Mouse (Mus musculus) intestine, embryonic 15.5 days (tissue): ENCODE data around the gene Eif3g. TPM values are rescaled to one million over a fixed set of nuclear protein-coding genes. Genes with fewer than 3 reads are reported as not detected.

Experiments used
- ATAC-seq: fragments of 200-750 bp; cut with Nextera tagmentation; 2 replicates; pipeline ENCODE4 v1.8.0; 2017; ENCODE audit warnings: moderate TSS enrichment, moderate library complexity
- H3K27ac ChIP-seq: fragments of 300-500 bp; sonication (generic); 2 replicates; pipeline ENCODE4 v1.5.1; 2015; ENCODE audit warnings: mild to moderate bottlenecking, inconsistent platforms
- H3K27me3 ChIP-seq: fragments of 300-500 bp; sonication (generic); replicated peaks from 2 replicates; pipeline ENCODE4 v1.6.1; 2015; ENCODE audit warnings: inconsistent platforms
- H3K36me3 ChIP-seq: fragments of 300-500 bp; sonication (generic); 2 replicates; pipeline ENCODE4 v1.6.1; 2015; ENCODE audit warnings: inconsistent platforms
- H3K4me1 ChIP-seq: fragments of 300-500 bp; sonication (generic); replicated peaks from 2 replicates; pipeline ENCODE4 v1.6.1; 2015; ENCODE audit warnings: inconsistent platforms
- H3K4me2 ChIP-seq: fragments of 300-500 bp; sonication (generic); replicated peaks from 2 replicates; pipeline ENCODE4 v1.6.1; 2015; ENCODE audit warnings: mild to moderate bottlenecking, inconsistent platforms
- H3K4me3 ChIP-seq: fragments of 300-500 bp; sonication (generic); replicated peaks from 2 replicates; pipeline ENCODE4 v1.5.1; 2015; ENCODE audit warnings: inconsistent platforms
- H3K9ac ChIP-seq: fragments of 300-500 bp; sonication (generic); 2 replicates; pipeline ENCODE4 v1.6.1; 2015; ENCODE audit warnings: inconsistent platforms
- H3K9me3 ChIP-seq: fragments of 300-500 bp; sonication (generic); 2 replicates; pipeline ENCODE4 v1.6.1; 2016; ENCODE audit warnings: inconsistent platforms
- WGBS: fragments of 180-500 bp; shearing (Covaris S2); methylation state at CpG from one replicate; pipeline ENCODE4 v1.1.7; 2015; 5-methylcytosine and 5-hydroxymethylcytosine counted together
- polyA plus RNA-seq: library from polyadenylated mRNA; unstranded; fragments of >200 nt; fragmentation: Nextera tagmentation; extraction: Ambion mirVana; gene quantifications from 2 replicates; pipeline ENCODE4 v1.2.1, GENCODE M21; 2015

Gene Eif3g
- polyA plus RNA-seq, 1 experiment from 2014 or later, result 292 TPM

DNA sequence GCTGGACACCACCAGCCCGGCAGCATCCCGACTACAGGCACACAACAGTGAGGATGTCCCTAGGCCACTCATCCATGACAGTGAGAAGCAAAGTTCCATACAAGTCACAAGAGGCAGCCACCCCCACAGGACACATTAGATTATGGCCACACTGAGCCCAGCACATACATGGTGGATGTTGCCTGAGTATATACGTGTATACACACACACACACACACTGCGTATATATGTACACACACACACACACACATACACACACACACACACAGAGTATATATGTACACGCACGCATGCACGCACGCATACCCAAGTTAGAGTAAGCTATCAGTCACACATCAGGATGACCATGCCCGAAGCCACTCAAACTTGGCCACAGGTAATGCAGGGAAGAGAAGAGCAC is 3.0 kb downstream of the Eif3g start:
- Histone ChIP-seq H3K9ac (no peak overlapping the region), H3K27me3 (no peaks in the 10 kb centered on the region), H3K9me3 (no peaks in the 10 kb centered on the region), H3K4me2 (no peak overlapping the region), H3K27ac (no peak overlapping the region), H3K36me3 (peaks cover 51% of the 10 kb centered on the region), H3K4me1 (peaks cover 21% of the 10 kb centered on the region), H3K4me3 (no peak overlapping the region)
- ATAC-seq, result no peak
- WGBS, result 93% methylated on average over 9 of the region's 9 CpGs

DNA sequence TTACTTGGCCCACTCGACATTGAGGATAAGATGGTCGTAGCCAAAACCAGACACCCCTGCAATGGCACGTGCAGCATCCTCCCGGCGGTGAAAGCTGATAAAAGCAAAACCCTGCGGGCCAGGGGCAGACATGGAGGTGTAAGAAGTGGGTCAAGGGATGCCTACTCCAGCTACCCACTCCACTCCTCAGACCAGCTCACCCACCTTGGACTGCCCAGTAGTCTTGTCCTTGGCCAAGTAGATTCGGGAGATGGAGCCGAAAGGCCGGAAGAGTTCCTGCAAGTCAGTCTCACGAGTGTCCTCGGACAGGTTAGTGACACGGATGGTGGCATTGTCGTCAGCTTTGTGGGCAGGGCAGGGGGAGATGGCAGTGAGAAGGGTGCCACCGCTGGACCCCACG is 3.8 kb downstream of the Eif3g start:
- Histone ChIP-seq H3K9ac (no peak overlapping the region), H3K27me3 (no peaks in the 10 kb centered on the region), H3K4me2 (no peak overlapping the region), H3K36me3 (peaks cover 58% of the 10 kb centered on the region), H3K9me3 (no peaks in the 10 kb centered on the region), H3K27ac (no peak overlapping the region), H3K4me1 (peaks cover 24% of the 10 kb centered on the region), H3K4me3 (no peak overlapping the region)
- ATAC-seq, result no peak
- WGBS, result 88% methylated on average over 15 of the region's 15 CpGs

DNA sequence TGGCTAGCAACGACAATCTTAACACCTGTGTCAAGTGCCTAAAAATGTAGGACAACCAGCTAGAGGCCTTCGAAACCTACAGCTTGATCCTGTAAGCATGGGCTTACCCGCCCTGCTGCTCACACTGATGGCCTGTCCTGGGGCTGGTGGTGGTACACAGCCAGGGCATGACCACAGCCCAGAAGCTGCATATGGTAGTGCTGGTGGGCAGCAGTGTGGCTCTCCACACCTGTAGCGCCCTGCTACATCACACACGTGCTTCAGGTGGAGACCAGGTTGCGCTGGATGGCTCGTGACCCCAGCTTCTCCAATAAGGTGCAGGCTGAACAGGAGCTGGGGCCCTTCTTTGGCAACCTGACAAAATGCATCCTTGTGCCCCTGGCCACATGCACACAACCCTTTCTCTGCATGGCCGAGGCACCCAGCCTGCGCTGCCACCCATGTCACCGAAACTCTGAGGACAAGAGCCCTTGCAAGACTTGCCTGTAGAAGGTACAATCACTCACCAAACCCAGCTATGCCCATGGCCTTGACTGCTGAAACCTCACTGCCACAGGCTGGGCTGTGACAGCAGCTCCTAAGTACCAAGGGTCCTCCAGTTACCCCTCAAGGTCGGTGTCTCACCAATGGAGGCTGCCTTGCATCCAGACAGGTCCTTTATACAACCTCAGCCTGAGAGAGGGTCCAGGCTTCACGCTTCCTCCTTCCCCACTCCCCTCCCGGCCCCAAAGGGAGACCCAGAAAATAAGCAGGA is 4.7 kb downstream of the Eif3g start:
- H3K4me2 ChIP-seq, result no peak overlapping the region
- H3K27me3 ChIP-seq, result no peaks in the 10 kb centered on the region

DNA sequence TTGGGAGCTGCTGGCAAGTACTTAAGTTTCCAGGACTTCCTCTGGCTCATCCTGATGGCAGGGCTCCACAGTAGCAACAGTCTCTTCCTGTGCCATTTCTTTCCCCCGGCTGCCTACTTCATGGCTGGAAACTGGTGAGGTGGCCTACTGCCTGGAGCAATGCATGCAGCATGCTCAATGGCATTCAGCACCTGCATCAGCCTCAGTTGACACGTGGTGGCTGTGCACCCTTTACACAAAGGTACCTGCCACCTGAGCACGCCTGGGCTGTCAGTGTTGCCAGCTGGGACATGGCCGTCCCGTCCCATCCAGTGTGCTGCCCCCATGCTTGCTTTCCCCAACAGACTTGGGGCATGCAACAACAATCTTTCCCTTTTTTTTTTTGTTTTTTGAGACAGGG is 5.4 kb downstream of the Eif3g start:
- Histone ChIP-seq H3K9me3 (no peaks in the 10 kb centered on the region), H3K27me3 (no peaks in the 10 kb centered on the region), H3K9ac (no peak overlapping the region), H3K4me3 (no peak overlapping the region), H3K27ac (0 out of 2 replicates have a peak overlapping the region, but pooled peaks have one; percentile 13), H3K36me3 (peaks cover 61% of the 10 kb centered on the region), H3K4me2 (no peak overlapping the region), H3K4me1 (peaks cover 25% of the 10 kb centered on the region)
- ATAC-seq, result no peak
- WGBS, result 60% methylated on average over 5 of the region's 5 CpGs

More for the DNA sequence above, 4.7 kb downstream of the Eif3g start:
- Histone ChIP-seq H3K36me3 (peaks cover 61% of the 10 kb centered on the region), H3K4me3 (no peak overlapping the region), H3K4me1 (peaks cover 26% of the 10 kb centered on the region), H3K9me3 (no peaks in the 10 kb centered on the region), H3K27ac (no peak overlapping the region), H3K9ac (no peak overlapping the region)
- 88% methylated on average over 13 of the region's 13 CpGs for WGBS
- ATAC-seq, result no peak

DNA sequence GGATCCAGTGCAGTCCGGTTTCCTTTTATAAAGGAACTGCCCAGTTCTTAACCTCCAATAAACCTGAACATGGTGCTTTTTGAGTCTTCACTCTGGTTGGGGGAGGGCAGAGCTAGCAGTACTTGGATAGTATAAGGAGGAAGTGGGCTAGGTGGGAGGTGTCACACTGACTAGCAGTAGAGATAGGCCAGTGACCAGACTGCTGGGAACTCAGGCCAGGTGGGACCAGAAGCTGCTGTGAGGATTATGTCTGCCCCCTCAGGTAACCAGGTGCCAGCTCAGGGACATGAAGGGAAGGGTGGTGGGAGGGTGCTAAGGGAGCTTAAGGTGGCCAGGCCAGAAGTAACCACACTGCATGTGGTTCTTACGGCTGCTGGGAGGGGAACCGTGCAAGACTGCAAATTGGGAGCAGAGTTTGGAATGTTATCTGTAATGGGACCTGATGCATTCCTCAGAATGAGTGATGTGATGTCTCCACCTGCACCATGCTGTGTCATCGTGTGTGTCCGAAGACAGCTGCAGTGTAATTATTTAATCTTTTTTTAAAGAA is 6.2 kb downstream of the Eif3g start:
- peaks cover 61% of the 10 kb centered on the region for H3K36me3 ChIP-seq
- H3K9ac ChIP-seq, result no peak overlapping the region

DNA sequence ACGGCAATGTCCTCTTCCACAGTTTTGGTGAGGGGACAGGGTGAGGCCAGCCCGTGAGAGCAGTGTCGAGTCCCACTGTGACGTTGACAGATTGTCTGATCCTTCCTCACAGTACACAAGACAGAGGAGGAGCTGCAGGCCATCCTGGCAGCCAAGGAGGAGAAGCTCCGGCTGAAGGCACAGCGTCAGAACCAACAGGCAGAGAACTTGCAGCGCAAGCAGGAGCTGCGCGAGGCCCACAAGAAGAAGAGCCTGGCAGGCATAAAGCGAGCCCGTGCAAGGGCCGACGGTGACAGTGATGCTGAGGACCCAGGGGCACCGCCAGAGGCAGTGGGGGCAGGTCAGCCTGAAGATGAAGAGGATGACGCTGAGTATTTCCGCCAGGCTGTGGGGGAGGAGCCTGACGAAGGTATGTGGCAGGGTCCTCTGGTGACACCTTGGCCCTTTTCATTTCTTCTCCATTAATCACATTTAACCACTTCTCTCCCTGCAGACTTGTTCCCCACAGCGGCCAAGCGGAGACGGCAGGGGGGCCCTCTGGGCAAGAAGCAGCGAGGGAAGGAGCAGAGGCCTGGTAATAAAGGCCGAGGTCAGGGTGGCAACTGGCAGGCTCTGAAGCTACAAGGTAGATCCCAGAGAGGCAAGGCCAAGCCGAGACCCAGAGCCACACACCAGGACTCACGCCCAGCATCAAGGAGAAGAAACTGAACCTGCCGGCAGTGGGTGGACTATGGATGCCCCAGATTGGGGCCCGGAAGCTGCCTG is 6.9 kb downstream of the Eif3g start:
- no peak overlapping the region for H3K4me2 ChIP-seq
- peaks cover 61% of the 10 kb centered on the region for H3K36me3 ChIP-seq
- H3K4me1 ChIP-seq, result peaks cover 14% of the 10 kb centered on the region
- no peaks in the 10 kb centered on the region for H3K27me3 ChIP-seq
- H3K9ac ChIP-seq, result no peak overlapping the region
- 76% methylated on average over 26 of the region's 26 CpGs for WGBS
- H3K9me3 ChIP-seq, result no peaks in the 10 kb centered on the region
- ATAC-seq, result no peak
- H3K27ac ChIP-seq, result no peak overlapping the region
- H3K4me3 ChIP-seq, result no peak overlapping the region

More for the DNA sequence above, 6.2 kb downstream of the Eif3g start:
- no peak overlapping the region for H3K27ac ChIP-seq
- no peak for ATAC-seq
- 57% methylated on average over 5 of the region's 5 CpGs for WGBS
- H3K27me3 ChIP-seq, result no peaks in the 10 kb centered on the region
- no peaks in the 10 kb centered on the region for H3K9me3 ChIP-seq
- no peak overlapping the region for H3K4me2 ChIP-seq
- H3K4me1 ChIP-seq, result peaks cover 20% of the 10 kb centered on the region
- no peak overlapping the region for H3K4me3 ChIP-seq

DNA sequence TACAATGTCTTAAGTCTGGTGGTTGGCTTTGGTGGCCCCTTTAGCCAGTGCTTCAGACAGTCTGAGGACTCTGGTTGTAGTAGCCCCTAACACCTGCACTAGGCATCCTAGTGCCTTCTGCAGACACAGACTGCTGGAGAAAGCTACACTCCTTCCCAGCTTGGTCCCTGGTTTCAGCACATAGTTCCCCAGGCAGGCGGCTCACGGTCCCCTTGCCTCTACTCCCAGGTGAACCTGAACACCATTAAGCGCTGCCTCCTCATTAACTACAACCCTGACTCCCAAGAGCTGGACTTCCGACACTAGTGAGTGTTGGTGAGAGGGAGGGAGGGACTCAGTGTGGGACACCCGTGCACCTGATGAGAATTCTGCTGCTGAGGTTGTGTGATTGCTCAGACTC is 8.0 kb downstream of the Eif3g start:
- H3K36me3 ChIP-seq, result peaks cover 51% of the 10 kb centered on the region
- no peak overlapping the region for H3K27ac ChIP-seq
- no peak overlapping the region for H3K9ac ChIP-seq
- peaks cover 14% of the 10 kb centered on the region for H3K4me1 ChIP-seq
- H3K27me3 ChIP-seq, result no peaks in the 10 kb centered on the region
- no peak overlapping the region for H3K4me3 ChIP-seq
- no peaks in the 10 kb centered on the region for H3K9me3 ChIP-seq
- no peak overlapping the region for H3K4me2 ChIP-seq
- 90% methylated on average over 5 of the region's 5 CpGs for WGBS
- no peak for ATAC-seq

DNA sequence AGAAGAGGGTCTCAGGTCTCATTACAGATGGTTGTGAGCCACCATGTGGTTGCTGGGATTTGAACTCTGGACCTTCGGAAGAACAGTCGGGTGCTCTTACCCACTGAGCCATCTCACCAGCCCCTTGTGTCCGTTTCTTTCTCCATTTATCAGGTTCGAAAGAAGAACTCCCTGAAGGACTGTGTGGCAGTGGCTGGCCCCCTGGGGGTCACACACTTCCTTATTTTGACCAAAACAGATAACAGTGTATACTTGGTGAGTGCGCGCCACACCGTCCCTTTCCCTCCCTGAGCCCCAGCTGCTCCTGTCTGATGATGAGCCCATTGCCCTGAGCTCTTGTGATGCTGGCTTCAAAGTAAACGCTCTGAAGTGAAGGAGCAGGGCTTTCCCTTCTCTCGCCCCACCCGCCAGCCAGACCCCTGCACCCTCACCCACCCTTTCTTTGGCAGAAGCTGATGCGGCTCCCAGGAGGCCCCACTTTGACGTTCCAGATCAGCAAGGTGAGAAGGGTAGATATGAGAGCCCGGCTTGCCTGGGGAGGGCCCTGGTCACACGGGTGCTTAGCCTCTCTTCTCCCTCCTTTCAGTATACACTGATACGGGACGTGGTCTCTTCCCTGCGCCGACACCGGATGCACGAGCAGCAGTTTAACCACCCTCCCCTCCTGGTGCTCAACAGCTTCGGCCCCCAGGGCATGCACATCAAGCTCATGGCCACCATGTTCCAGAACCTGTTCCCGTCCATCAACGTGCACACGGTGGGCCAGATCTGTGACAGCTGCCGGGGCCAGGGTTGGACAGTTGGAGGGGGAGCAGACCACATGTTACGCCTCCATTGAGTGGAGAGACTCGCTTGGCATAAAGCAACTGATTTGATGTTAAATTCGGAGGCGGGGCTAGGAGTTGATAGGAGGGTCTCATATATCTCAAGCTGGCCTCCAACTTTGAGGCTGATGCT is 9.0 kb downstream of the Eif3g start:
- peaks cover 42% of the 10 kb centered on the region for H3K36me3 ChIP-seq
- 0 out of 2 replicates have a peak overlapping the region, but pooled peaks have one; percentile 40 for H3K27ac ChIP-seq
- WGBS, result 82% methylated on average over 29 of the region's 29 CpGs
- H3K4me1 ChIP-seq, result peaks cover 14% of the 10 kb centered on the region
- H3K9ac ChIP-seq, result peak overlapping the region; percentile 29; the same call in 1 of the 2 replicates
- no peaks in the 10 kb centered on the region for H3K9me3 ChIP-seq
- peak overlapping the region; percentile 92 for H3K4me3 ChIP-seq
- no peaks in the 10 kb centered on the region for H3K27me3 ChIP-seq
- H3K4me2 ChIP-seq, result peak overlapping the region; percentile 66
- ATAC-seq, result no peak

DNA sequence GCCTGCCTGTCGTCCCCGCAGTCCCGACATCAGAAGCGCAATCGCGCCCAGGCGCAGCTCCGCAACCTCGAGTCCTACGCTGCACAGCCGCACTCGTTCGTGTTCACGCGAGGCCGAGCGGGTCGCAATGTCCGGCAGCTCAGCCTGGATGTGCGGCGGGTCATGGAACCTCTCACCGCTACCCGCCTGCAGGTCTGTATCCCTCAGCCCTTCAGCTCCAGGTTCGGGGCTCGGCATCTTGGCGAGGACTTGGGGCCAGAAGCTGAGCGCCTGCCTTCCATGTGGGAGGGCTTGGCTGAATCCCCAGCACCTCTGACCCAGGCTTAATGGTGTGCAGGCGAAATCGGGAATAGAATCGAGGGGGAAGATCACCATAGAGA is 10.0 kb downstream of the Eif3g start:
- peak overlapping the region; percentile 66 for H3K4me2 ChIP-seq
- ATAC-seq, result peak; percentile 47; the same call in 1 of the 2 replicates

DNA sequence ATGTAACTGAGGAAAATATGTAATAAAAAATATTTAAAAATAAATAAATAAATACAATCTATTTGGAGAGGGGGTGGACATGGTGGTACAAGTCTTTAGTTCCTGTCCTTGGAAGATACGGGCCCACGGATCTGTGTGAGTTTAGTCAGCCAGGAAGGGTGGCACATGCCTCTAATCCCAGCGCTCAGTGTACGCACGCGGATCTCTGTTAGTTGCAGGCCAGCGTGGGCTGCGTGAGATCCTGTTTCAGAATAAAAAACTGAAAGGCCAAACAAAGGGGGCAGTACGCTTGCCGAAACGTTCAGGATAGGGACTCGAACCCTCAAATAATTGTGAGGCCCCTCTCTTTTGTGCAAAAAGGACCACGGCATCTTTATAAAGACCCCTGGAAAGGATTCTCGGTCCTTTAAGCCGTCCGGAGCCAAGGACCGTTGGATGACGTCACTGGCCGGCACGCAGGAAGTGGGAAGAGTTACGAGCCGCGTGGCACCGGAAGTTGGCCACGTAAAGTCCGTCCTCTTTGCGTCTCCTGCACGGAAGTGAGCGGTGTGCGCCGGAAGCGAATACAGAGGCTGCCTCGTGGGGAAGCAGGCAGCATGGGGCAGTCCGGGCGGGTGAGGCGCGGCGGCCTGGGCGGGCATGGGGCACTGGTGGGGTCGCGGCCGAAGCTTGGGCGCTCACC is 10.6 kb downstream of the Eif3g start, which contains the start of gene Ppan:
Ppan (plus strand) TSS at position 472 of the 682 bp plus-strand sequence.
- ATAC-seq, result peak; percentile 98
- H3K9me3 ChIP-seq, result no peaks in the 10 kb centered on the region
- peaks cover 13% of the 10 kb centered on the region for H3K4me1 ChIP-seq
- under 1% methylated on average over 43 of the region's 43 CpGs for WGBS
- H3K9ac ChIP-seq, result peak within 1 kb of the TSS; percentile 86
- no peaks in the 10 kb centered on the region for H3K27me3 ChIP-seq
- H3K36me3 ChIP-seq, result peaks cover 30% of the 10 kb centered on the region
- peak within 1 kb of the TSS; percentile 66 for H3K4me2 ChIP-seq
- H3K27ac ChIP-seq, result peak within 1 kb of the TSS; percentile 91
- H3K4me3 ChIP-seq, result peak within 1 kb of the TSS; percentile 92

More for the DNA sequence above, 10.0 kb downstream of the Eif3g start:
- under 1% methylated on average over 30 of the region's 30 CpGs for WGBS
- Histone ChIP-seq H3K4me1 (peaks cover 14% of the 10 kb centered on the region), H3K9ac (peak overlapping the region; percentile 86), H3K27ac (peak overlapping the region; percentile 91; the same call in 1 of the 2 replicates), H3K27me3 (no peaks in the 10 kb centered on the region), H3K4me3 (peak overlapping the region; percentile 92), H3K9me3 (no peaks in the 10 kb centered on the region), H3K36me3 (peaks cover 31% of the 10 kb centered on the region)

DNA sequence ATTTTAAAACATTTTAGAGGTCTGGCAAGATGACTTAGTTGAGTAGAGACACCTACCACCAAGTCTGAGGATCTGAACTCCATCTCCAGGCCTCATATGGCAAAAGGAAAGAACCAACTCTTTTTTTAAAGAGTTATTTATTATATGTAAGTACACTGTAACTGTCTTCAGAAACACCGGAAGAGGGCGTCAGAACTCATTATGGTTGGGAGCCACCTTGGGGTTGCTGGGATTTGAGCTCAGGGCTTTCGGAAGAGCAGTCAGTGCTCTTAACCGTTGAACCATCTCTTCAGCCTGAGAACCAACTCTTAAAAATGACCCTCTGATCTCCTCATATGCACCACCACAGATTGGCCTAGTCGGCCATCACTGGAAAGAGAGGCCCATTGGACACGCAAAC is 11.2 kb downstream of the Eif3g start:
- Histone ChIP-seq H3K9me3 (no peaks in the 10 kb centered on the region), H3K4me3 (no peak overlapping the region), H3K4me1 (peaks cover 11% of the 10 kb centered on the region), H3K9ac (no peak overlapping the region), H3K36me3 (peaks cover 28% of the 10 kb centered on the region), H3K4me2 (peak overlapping the region; percentile 66; the same call in 1 of the 2 replicates), H3K27ac (no peak overlapping the region), H3K27me3 (no peaks in the 10 kb centered on the region)
- ATAC-seq, result no peak
- 85% methylated on average over 6 of the region's 6 CpGs for WGBS
